Mouse (Mus musculus): ENCODE data around the gene Gm10638. TPM values are rescaled to one million over a fixed set of nuclear protein-coding genes. Genes with fewer than 3 reads are reported as not detected.
A peak's percentile ranks its signal among the peaks of the same experiment; 100 is the strongest.

The Gm10638 gene
- total and polyA plus RNA-seq, 3 experiments = 0.23 to 0.52 TPM; not detected in 1

DNA sequence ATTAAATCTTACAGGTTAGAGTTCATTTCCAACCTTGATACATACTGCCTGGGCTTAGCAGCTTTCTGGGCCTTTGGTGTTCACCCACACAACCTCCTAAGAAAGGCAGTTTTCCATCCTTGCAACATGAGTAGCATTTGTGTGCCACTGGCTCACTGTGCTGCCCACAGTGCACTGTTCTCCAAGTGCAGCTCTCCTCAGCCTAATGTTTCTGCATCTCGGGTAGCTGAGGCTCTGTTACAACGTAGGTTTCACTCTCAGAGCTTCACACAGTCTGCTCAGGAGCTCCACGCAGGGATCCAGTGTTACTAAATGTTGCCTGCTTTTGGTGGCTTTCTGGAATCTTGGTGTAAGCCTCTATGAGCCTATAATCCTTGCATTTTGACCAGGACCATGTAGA, 40.2 kb upstream of the Gm10638 start:
- no peaks in the 10 kb centered on the region for H3K27me3 ChIP-seq (ENCODE audit: control insufficient read depth in 1 of 2, insufficient read depth in 2 of 2, low read length in 2 of 2)
- H3K36me3 ChIP-seq (ENCODE audit: control insufficient read depth in 1 of 2, insufficient read depth in 2 of 2, low read length in 2 of 2) = peaks cover 1 to 19% of the 10 kb centered on the region in 2 experiments; a peak in 3 of 4 replicates
- no peak overlapping the region for H3K4me3 ChIP-seq (ENCODE audit: control insufficient read depth in 1 of 2, insufficient read depth in 1 of 2, low read depth in 2 of 2, low read length in 2 of 2)
- H3K79me2 ChIP-seq (ENCODE audit: control insufficient read depth, insufficient read depth, low read length, poor library complexity) = no peaks in the 10 kb centered on the region
- no peaks in the 10 kb centered on the region for H3K9me3 ChIP-seq (replicated peaks; ENCODE audit: insufficient read depth, low read length)
- TF ChIP-seq ELF1 (IDR thresholded peaks at IDR 0.05; ENCODE audit: low read depth, low read length) (no peak), USF1 (IDR thresholded peaks at IDR 0.05; ENCODE audit: low read depth, low read length) (no peak), SMC3 (IDR thresholded peaks at IDR 0.05; ENCODE audit: low read depth, low read length) (no peak), EP300 (IDR thresholded peaks at IDR 0.05; ENCODE audit: low read depth in 1 of 2, low read length in 2 of 2) (no peak), TBP (IDR thresholded peaks at IDR 0.05; ENCODE audit: low read depth, low read length) (no peak), CTCF (IDR thresholded peaks at IDR 0.05 in 2 of 3, conservative IDR thresholded peaks at IDR 0.05 in 1 of 3; ENCODE audit: control insufficient read depth in 1 of 3, insufficient read depth in 1 of 3, low read depth in 2 of 3, low read length in 3 of 3, poor library complexity in 1 of 3, severe bottlenecking in 1 of 3) (no peak), RAD21 (IDR thresholded peaks at IDR 0.05; ENCODE audit: low read depth, low read length) (no peak)
- peaks cover 15 to 21% of the 10 kb centered on the region in 2 experiments for H3K4me1 ChIP-seq (ENCODE audit: control insufficient read depth in 1 of 2, insufficient read depth in 2 of 2, low read length in 2 of 2)
- no peak overlapping the region for H3K9ac ChIP-seq (ENCODE audit: control insufficient read depth, low read depth, low read length, poor library complexity, severe bottlenecking)
- no peak overlapping the region for H3K27ac ChIP-seq (ENCODE audit: control insufficient read depth, low read depth, low read length)
- DNase-seq (ENCODE audit: low read depth, low spot score) = no peak

DNA sequence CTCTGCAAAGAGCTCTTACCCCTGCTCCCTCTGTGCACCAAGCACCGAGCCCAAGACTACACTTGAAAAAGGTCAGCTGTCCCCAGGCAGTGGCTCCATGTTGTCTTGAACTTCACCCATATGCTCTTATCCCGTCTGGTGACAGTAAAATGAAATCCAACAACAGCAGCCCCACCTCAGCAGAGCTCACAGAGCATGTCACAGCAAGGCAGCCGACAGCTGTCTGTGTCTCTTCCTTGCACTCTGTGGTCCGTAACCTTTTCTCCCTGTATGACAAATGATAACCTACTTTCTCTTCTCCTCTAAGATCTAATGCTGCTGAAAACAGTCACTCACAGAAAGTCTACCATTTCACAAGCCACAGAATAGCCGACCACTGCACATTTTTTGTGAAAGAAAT, 38.7 kb upstream of the Gm10638 start:
- Histone ChIP-seq H3K79me2 (ENCODE audit: control insufficient read depth, insufficient read depth, low read length, poor library complexity) (no peaks in the 10 kb centered on the region), H3K36me3 (ENCODE audit: control insufficient read depth in 1 of 2, insufficient read depth in 2 of 2, low read length in 2 of 2) (peaks cover 1 to 19% of the 10 kb centered on the region in 2 experiments; a peak in 2 of 4 replicates), H3K9me3 (replicated peaks; ENCODE audit: insufficient read depth, low read length) (no peaks in the 10 kb centered on the region), H3K4me1 (ENCODE audit: control insufficient read depth in 1 of 2, insufficient read depth in 2 of 2, low read length in 2 of 2) (peaks cover 15 to 21% of the 10 kb centered on the region in 2 experiments), H3K27me3 (ENCODE audit: control insufficient read depth in 1 of 2, insufficient read depth in 2 of 2, low read length in 2 of 2) (no peaks in the 10 kb centered on the region), H3K9ac (ENCODE audit: control insufficient read depth, low read depth, low read length, poor library complexity, severe bottlenecking) (no peak overlapping the region), H3K27ac (ENCODE audit: control insufficient read depth, low read depth, low read length) (peak overlapping the region; percentile 65), H3K4me3 (ENCODE audit: control insufficient read depth in 1 of 2, insufficient read depth in 1 of 2, low read depth in 2 of 2, low read length in 2 of 2) (no peak overlapping the region)
- DNase-seq (ENCODE audit: low read depth, low spot score) = no peak
- TF ChIP-seq HCFC1 (IDR thresholded peaks at IDR 0.05; ENCODE audit: low read depth, low read length) = no peak
- TF ChIP-seq SMC3 (IDR thresholded peaks at IDR 0.05; ENCODE audit: low read depth, low read length) = no peak
- no peak for TF ChIP-seq KAT2A (conservative IDR thresholded peaks at IDR 0.05; ENCODE audit: low read depth, low read length)
- TF ChIP-seq ZC3H11A (IDR thresholded peaks at IDR 0.05; ENCODE audit: low read depth, low read length) = no peak
- TF ChIP-seq ELF1 (IDR thresholded peaks at IDR 0.05; ENCODE audit: low read depth, low read length) = no peak
- no peak for TF ChIP-seq JUND (IDR thresholded peaks at IDR 0.05; ENCODE audit: low read depth, low read length)
- no peak for TF ChIP-seq ETS1 (IDR thresholded peaks at IDR 0.05; ENCODE audit: low read depth, low read length)
- TF ChIP-seq CHD1 (IDR thresholded peaks at IDR 0.05; ENCODE audit: low read depth, low read length) = no peak
- TF ChIP-seq MXI1 (IDR thresholded peaks at IDR 0.05; ENCODE audit: low read depth, low read length) = no peak
- TF ChIP-seq MAZ (IDR thresholded peaks at IDR 0.05; ENCODE audit: low read depth, low read length) = no peak
- TF ChIP-seq RAD21 (IDR thresholded peaks at IDR 0.05; ENCODE audit: low read depth, low read length) = no peak
- no peak for TF ChIP-seq UBTF (IDR thresholded peaks at IDR 0.05; ENCODE audit: borderline replicate concordance, insufficient read depth, low read depth, low read length)
- no peak for TF ChIP-seq POLR2AphosphoS2 (IDR thresholded peaks at IDR 0.05; ENCODE audit: low read length)
- TF ChIP-seq POLR2A (IDR thresholded peaks at IDR 0.05; ENCODE audit: control insufficient read depth in 1 of 2, insufficient read depth in 1 of 2, low read depth in 1 of 2, low read length in 2 of 2, poor library complexity in 1 of 2) = no peak
- no peak for TF ChIP-seq MYB (IDR thresholded peaks at IDR 0.05; ENCODE audit: low read depth, low read length)
- TF ChIP-seq ZKSCAN1 (IDR thresholded peaks at IDR 0.05; ENCODE audit: low read depth, low read length) = no peak
